Mouse (Mus musculus) layer of hippocampus, postnatal 36 days (tissue): ENCODE measurements at regions not wholly inside any gene's neighbourhood (a gene's known extent, or its start where the extent isn't known, plus 50 kb on each side); places are given as distances from the start of the nearest gene placed in this dataset.

ENCODE experiments used
- DNase-seq, 2 experiments: peaks; one replicate each; pipeline ENCODE4 v3.0.0; 2022

GRCm38 (mm10) chr4:95507141-95507945 lies 50.0 kb upstream of the Fggy start:
- no peak for DNase-seq
